Mouse (Mus musculus) forebrain, embryonic 16.5 days (tissue): ENCODE results near the gene Bcl6. TPM values are rescaled to one million over a fixed set of nuclear protein-coding genes. Genes with fewer than 3 reads are reported as not detected.

Experiments
- ATAC-seq: fragments of 200-750 bp; cut with Nextera tagmentation; 2 replicates; pipeline ENCODE4 v1.8.0; 2017; ENCODE audit warnings: mild to moderate bottlenecking, moderate library complexity
- H3K27ac ChIP-seq: fragments of 300-500 bp; sonication (generic); 2 replicates; pipeline ENCODE4 v1.5.1; 2014; ENCODE audit warnings: low read length, control low read depth
- H3K27me3 ChIP-seq: fragments of 300-500 bp; sonication (generic); replicated peaks from 2 replicates; pipeline ENCODE4 v1.6.1; 2014; ENCODE audit warnings: low read length; ENCODE audit not compliant: control insufficient read depth, insufficient read depth
- H3K36me3 ChIP-seq: fragments of 300-500 bp; sonication (generic); 2 replicates; pipeline ENCODE4 v1.6.1; 2014; ENCODE audit not compliant: control insufficient read depth, insufficient read depth
- H3K4me1 ChIP-seq: fragments of 300-500 bp; sonication (generic); replicated peaks from 2 replicates; pipeline ENCODE4 v1.6.1; 2014; ENCODE audit warnings: low read length; ENCODE audit not compliant: control insufficient read depth, insufficient read depth
- H3K4me2 ChIP-seq: fragments of 300-500 bp; sonication (generic); 2 replicates; pipeline ENCODE4 v1.6.1; 2014; ENCODE audit warnings: mild to moderate bottlenecking, low read length, control low read depth
- H3K4me3 ChIP-seq: fragments of 300-500 bp; sonication (generic); replicated peaks from 2 replicates; pipeline ENCODE4 v1.5.1; 2014; ENCODE audit warnings: mild to moderate bottlenecking, low read length, control low read depth
- H3K9ac ChIP-seq: fragments of 300-500 bp; sonication (generic); replicated peaks from 2 replicates; pipeline ENCODE4 v1.6.1; 2014; ENCODE audit warnings: low read depth, low read length, control low read depth
- H3K9me3 ChIP-seq: fragments of 300-500 bp; sonication (generic); 2 replicates; pipeline ENCODE4 v1.6.1; 2016; ENCODE audit warnings: low read length; ENCODE audit not compliant: control insufficient read depth
- WGBS: fragments of 180-500 bp; shearing (Covaris S2); extraction: QIAGEN DNeasy Blood & Tissue Kit; methylation state at CpG from one replicate; pipeline ENCODE4 v1.1.7; 2014; 5-methylcytosine and 5-hydroxymethylcytosine counted together
- polyA plus RNA-seq: library from polyadenylated mRNA; unstranded; fragments of >200 nt; fragmentation: Nextera tagmentation; extraction: Ambion mirVana; gene quantifications from 2 replicates; pipeline ENCODE4 v1.2.1, GENCODE M21; 2015

The Bcl6 gene
- polyA plus RNA-seq, 1 experiment from 2014 or later = 2.4 TPM

- no peaks in the 10 kb centered on the region for H3K36me3 ChIP-seq
- no peaks in the 10 kb centered on the region for H3K9me3 ChIP-seq
- H3K27me3 ChIP-seq = no peaks in the 10 kb centered on the region
- 72% methylated on average over 17 of the region's 17 CpGs for WGBS
- ATAC-seq = no peak
- no peak overlapping the region for H3K27ac ChIP-seq
- H3K4me3 ChIP-seq = no peak overlapping the region
- H3K4me1 ChIP-seq = peaks cover 14% of the 10 kb centered on the region
- no peak overlapping the region for H3K4me2 ChIP-seq
- H3K9ac ChIP-seq = no peak overlapping the region
These were observed 5.0 kb upstream of the Bcl6 start for GRCm38 (mm10) chr16:23993351-23994321.

GRCm38 (mm10) chr16:23991846-23992580 is 3.4 kb upstream of the Bcl6 start:
- H3K9me3 ChIP-seq = no peaks in the 10 kb centered on the region
- H3K27ac ChIP-seq = no peak overlapping the region
- 88% methylated on average over 14 of the region's 14 CpGs for WGBS
- no peak overlapping the region for H3K4me3 ChIP-seq
- no peak overlapping the region; the same call in 1 of the 2 replicates for H3K4me2 ChIP-seq
- H3K27me3 ChIP-seq = no peaks in the 10 kb centered on the region
- H3K4me1 ChIP-seq = peaks cover 15% of the 10 kb centered on the region
- H3K36me3 ChIP-seq = no peaks in the 10 kb centered on the region
- no peak for ATAC-seq
- H3K9ac ChIP-seq = no peak overlapping the region

- 2% methylated on average over 4 of the region's 4 CpGs for WGBS
- H3K27ac ChIP-seq = no peak overlapping the region; the same call in 1 of the 2 replicates
- no peak for ATAC-seq
- no peak overlapping the region for H3K9ac ChIP-seq
- H3K4me3 ChIP-seq = peak overlapping the region; percentile 6; the same call in 1 of the 2 replicates
- peak overlapping the region; percentile 89 for H3K4me2 ChIP-seq
- 0 out of 2 replicates have a peak, but pooled peaks cover 2% of the 10 kb centered on the region for H3K27me3 ChIP-seq
- peaks cover 18% of the 10 kb centered on the region for H3K4me1 ChIP-seq
- no peaks in the 10 kb centered on the region for H3K9me3 ChIP-seq
- no peaks in the 10 kb centered on the region for H3K36me3 ChIP-seq
These were observed 2.5 kb upstream of the Bcl6 start for GRCm38 (mm10) chr16:23991170-23991569.

- H3K27ac ChIP-seq = peak overlapping the region; percentile 99
- H3K4me1 ChIP-seq = peaks cover 21% of the 10 kb centered on the region
- peak overlapping the region; percentile 79 for H3K4me3 ChIP-seq
- no peaks in the 10 kb centered on the region for H3K36me3 ChIP-seq
- 0 out of 2 replicates have a peak, but pooled peaks cover 2% of the 10 kb centered on the region for H3K27me3 ChIP-seq
- ATAC-seq = no peak
- 21% methylated on average over 11 of the region's 11 CpGs for WGBS
- H3K9me3 ChIP-seq = no peaks in the 10 kb centered on the region
- peak overlapping the region; percentile 89 for H3K4me2 ChIP-seq
- H3K9ac ChIP-seq = peak overlapping the region; percentile 86
These were observed 1.7 kb upstream of the Bcl6 start for GRCm38 (mm10) chr16:23990161-23990970.

- Histone ChIP-seq H3K9me3 (no peaks in the 10 kb centered on the region), H3K36me3 (no peaks in the 10 kb centered on the region), H3K27ac (peak overlapping the region; percentile 99), H3K4me3 (peak overlapping the region; percentile 79), H3K27me3 (0 out of 2 replicates have a peak, but pooled peaks cover 6% of the 10 kb centered on the region), H3K4me1 (peaks cover 28% of the 10 kb centered on the region), H3K9ac (peak overlapping the region; percentile 86), H3K4me2 (peak overlapping the region; percentile 89)
- ATAC-seq = peak; percentile 64
- under 1% methylated on average over 25 of the region's 25 CpGs for WGBS
These were observed 833 bp upstream of the Bcl6 start for GRCm38 (mm10) chr16:23989209-23990160.

- peak overlapping the region; percentile 99 for H3K27ac ChIP-seq
- H3K36me3 ChIP-seq = no peaks in the 10 kb centered on the region
- peaks cover 37% of the 10 kb centered on the region for H3K4me1 ChIP-seq
- no peaks in the 10 kb centered on the region for H3K9me3 ChIP-seq
- peak overlapping the region; percentile 79 for H3K4me3 ChIP-seq
- ATAC-seq = no peak
- H3K4me2 ChIP-seq = peak overlapping the region; percentile 89
- 0% methylated on average over 13 of the region's 13 CpGs for WGBS
- H3K27me3 ChIP-seq = 0 out of 2 replicates have a peak, but pooled peaks cover 6% of the 10 kb centered on the region
- H3K9ac ChIP-seq = peak overlapping the region; percentile 86
These were observed 541 bp downstream of the Bcl6 start for GRCm38 (mm10) chr16:23988157-23988465.

- Histone ChIP-seq H3K4me2 (peak overlapping the region; percentile 89), H3K36me3 (no peaks in the 10 kb centered on the region), H3K27me3 (0 out of 2 replicates have a peak, but pooled peaks cover 6% of the 10 kb centered on the region), H3K27ac (peak overlapping the region; percentile 99), H3K4me3 (peak overlapping the region; percentile 79), H3K4me1 (peaks cover 43% of the 10 kb centered on the region), H3K9ac (peak overlapping the region; percentile 86), H3K9me3 (no peaks in the 10 kb centered on the region)
- whole genome bisulfite sequencing = under 1% methylated on average over 64 of the region's 64 CpGs
- ATAC-seq = peak; percentile 13
These were observed 1.1 kb downstream of the Bcl6 start for GRCm38 (mm10) chr16:23987341-23988156.
